Mouse (Mus musculus) c-Kit-positive CD71-positive TER-119-positive erythroid progenitor cells, embryonic 14.5 days (primary cell): ENCODE data around the gene Ap4s1.
"Not testable (repeated sequence)": the region's sequence is repeated elsewhere in the genome, so short reads cannot be mapped to it uniquely, and the experiment has no call there.

ENCODE experiments used
- DNase-seq: peaks from one replicate; pipeline ENCODE4 v3.0.0-alpha.2; 2013; ENCODE audit warnings: low spot score

Gene Ap4s1

DNA sequence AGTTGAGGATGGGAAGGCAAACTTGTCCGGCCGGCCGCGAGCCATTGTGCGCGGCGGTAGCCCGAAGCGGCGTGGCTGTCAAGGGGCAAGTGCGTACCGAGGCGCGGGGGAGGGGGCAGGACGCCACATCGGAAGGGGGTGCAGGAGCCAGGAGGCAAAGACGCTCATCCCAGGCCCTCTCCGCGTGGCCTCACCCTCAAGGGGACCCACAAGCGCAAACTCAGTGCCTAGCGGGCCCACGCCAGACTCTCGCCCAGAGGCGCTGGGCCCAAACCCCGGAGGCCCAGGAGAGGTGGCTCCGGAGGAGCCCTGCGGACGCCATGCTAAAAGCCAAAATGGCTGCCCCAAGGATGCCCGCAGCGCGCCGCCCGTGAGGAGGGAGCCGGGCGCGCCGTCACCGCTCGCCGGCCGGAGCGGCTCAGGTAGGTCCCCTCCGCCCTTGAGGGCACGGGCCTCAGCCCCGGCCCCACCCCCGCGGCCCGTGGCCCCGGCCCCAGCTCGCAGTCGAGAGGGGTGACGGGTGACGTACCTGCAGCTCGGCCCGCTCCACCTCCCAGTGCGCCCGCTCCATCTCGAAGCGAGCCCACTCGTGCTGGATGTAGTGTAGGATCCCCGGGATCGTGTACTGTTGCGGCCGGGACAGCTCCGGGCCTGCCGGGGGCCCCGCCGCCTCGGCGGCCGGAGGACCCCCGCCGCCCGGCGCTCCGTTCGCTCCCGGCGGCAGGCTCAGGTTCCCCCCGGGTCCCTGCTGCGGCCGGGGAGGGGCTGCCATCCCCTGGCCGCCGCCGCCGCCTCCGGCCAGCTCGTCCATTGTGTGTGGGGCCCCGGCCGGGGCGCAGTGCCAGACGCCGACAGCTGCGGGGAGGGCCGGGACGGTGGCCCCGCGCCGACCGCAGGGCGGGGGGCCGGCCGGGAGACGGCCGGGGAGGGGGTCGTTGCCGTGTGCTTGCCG is at the start of gene Ap4s1:
Ap4s1 (plus strand) TSS at position 141 of the 952 bp plus-strand sequence.
- peak; percentile 64 for DNase-seq

DNA sequence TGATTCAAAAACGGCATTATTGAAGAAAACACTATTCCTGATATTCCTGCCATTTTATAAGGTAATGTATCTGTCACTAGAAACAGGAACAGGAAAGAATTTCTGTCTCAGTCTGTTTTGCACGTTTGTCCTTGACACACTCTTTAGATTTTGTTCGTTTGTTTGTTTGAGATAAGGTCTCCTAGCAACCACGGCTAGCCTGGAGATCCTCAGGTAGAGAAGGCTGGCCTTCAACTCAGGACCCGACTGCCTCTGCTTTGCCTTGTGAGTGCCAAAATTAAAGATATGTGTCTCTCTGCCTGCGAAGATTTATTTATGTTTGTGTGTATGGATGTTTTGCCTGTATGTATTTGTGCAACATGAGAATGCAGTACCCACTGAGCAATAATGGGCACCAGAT is 49.0 kb upstream of the Ap4s1 start:
- DNase-seq = peak; percentile 66

GRCm38 (mm10) chr12:51649401-51649800 is 41.4 kb upstream of the Ap4s1 start:
- DNase-seq = not testable (repeated sequence)

DNA sequence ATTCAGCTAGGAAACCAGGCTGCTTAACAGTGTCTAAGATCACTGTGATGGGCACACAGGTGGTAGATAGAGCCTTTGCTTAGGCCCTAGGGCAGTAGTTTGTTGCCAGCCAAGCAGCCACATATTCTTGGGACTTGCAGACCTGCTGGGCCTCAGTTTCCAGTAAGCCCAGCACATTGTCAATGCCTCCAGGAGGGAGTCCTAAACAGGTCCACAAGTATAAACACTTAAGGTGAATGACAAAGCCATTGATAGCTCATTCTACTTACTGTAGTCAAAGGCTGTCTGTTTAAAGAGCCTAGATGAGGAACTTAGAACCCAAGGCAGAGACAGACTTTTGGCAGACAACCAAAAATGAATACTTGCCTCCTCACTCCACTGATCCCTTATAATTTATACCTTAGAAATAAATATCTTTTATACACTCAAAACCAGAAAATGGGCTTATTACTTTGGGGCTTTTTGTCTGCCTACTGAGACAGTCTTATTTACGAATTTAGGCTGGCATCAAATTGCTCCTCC is 34.8 kb upstream of the Ap4s1 start:
- DNase-seq = no peak

GRCm38 (mm10) chr12:51663011-51663410 is 27.8 kb upstream of the Ap4s1 start:
- no peak for DNase-seq

DNA sequence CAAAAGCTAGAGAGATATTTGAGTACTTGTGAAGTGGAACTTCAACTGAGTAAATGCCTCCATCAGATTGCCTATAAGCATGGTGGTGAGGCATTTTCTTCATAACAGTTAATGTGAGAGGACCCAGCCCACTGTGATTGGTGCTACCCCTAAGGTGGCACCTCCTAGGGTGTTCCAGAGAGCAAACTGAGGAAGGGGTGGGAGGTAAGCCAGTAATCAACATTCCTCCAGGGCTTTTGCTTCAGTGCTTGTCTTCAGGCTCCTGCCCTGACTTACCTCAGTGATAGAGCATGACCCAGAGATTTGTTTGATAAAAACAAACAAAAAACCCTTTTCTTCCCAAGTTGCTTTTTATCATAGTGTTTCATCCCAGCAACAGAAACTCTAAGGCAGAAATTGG is 26.9 kb upstream of the Ap4s1 start:
- no peak for DNase-seq

DNA sequence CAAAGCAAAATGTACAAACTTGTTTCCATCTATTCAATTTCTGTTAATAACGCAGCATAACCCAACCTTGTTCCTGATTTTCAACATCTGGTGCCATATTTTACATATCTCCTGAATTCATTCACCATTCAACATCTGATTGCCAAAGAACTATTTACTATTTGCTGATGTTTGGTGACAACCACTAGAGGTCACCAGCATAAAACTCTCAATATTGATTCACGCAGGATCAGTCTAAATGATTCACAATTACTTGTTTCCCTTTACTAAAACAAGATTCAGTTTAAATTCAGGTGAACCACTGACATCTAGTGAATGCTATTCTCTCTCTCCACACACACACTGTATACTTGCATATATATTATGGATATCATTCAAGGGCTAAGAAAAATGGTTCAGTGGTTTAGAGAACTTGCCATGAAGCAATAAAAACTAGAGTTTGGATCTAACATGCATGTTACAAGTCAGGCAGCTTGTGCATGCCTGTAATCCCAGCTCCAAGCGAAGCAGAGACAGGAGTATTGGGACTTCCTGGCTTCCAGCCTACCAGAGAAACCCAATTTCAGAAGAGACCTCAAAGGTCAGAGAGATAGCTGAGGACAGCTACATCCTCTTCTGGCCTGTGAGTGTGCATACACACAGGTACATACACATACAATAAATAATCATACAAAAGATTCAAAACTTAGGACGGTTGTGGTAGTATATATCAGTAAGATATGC is 24.0 kb upstream of the Ap4s1 start:
- no peak for DNase-seq

GRCm38 (mm10) chr12:51671231-51671891 is 19.5 kb upstream of the Ap4s1 start:
- DNase-seq = no peak

DNA sequence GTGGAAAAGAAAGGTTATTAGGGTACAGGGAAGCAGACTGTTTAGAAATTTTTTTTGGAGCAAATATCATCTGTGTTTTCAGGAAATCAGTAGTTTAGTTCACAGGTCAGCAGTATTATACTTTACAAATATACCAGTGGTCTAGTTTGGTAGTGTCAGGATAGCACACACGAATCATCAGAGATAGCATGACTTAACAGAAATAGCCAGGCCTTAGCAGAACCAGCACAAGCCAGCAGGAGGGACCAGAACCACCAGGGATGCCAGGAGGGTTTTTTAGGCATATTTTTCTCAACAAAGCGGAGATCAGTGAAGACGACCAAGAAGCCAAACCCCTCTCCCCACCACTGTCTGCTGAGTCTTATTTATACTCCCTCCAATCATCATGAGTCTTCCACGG is 17.6 kb upstream of the Ap4s1 start:
- DNase-seq = no peak

GRCm38 (mm10) chr12:51676442-51676841 is 14.4 kb upstream of the Ap4s1 start:
- DNase-seq = no peak

DNA sequence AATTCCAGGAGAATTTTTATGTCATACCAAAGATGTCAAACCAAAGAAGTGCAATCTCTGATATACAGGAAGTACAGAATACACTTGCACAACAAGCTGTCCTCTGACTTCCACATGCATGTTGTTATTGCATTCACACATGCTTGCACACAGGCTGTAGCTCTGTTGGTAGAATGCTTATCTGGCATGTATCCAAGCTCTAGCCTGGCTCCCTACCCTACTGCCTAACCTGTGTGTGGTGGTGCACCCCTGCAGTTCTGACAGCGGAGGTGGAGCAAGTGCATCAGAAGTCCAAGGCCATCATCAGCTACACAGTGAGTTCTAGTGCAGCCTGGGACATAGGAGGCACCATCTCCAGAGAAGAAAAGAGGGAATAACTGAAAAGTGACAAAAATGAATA is 12.0 kb upstream of the Ap4s1 start:
- DNase-seq = no peak

DNA sequence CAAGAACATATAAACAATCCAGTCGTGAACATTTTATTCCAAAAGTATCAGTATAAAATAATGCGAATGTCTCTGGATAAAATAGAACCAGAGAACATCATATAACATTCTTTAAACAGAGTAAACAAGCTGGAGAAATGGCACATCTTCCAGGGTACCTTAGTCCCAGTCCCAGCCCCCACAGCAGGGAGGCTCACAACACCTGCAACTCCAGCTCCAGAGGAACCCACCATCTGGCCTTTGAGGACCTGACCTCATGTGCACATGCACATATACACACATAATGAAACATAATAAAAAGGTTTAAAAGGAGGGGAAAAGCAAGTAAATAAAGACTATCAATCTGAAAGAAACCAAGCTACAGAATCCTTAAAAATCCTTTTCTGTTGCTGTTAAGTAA is 2.3 kb upstream of the Ap4s1 start:
- no peak for DNase-seq

DNA sequence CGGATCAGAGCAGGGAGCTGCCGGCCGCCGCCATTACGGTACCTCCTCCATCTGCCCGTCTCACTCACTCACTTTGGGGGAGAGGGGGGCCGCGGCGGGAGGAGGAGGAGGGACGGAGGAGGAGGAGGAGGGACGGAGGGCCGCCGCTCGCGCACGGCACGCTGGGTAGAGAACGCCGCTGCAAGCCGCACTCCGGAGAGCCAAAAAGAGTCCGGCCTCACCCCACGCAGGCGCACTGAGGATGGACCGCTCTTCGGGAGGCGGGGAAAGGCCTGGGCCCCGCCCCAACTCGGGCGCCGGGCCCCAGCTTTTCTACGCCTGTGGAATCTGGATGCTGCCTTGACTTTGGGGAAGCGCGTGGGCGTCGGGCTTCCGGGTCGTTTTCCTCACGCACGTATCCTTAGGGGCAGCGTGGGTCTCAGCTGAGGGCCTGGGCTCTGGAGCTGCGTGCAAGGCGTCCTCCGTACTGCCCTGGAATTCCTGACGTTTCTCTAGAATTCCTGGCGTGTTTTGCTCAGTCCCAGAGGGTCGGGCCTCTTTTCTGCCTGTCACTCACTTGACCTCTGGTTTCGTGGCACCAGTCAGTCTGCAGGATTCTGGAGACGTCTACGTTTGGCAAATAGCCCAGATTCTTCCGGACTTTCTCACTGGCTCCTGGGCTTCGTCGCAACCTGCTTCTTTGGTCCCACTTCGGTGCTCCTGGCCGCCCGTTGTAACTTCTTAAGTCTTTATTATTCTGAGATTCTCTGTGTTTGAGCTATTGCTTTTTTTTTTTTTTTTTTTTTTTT is 1.2 kb downstream of the Ap4s1 start, which contains the start of gene Strn3:
Strn3 (minus strand) TSS at position 53 of the 788 bp plus-strand sequence.
- peak; percentile 97 for DNase-seq

DNA sequence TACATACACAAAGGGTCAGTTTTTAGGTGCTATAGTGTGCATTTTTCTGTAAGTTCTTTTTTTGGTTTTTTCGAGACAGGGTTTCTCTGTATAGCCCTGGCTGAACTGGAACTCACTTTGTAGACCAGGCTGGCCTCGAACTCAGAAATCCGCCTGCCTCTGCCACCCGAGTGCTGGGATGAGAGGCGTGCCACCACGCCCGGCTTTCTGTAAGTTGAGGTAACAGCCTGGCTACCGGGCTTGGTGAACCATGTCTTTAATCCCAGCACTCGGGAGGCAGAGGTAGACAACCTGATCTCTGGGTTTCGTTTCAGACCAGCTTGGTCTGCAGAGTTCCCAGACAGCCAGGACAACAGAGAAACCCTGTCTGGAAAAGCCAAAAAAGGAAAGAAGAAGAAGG is 2.0 kb downstream of the Ap4s1 start:
- not testable (repeated sequence) for DNase-seq

- no peak for DNase-seq
These were observed 2.6 kb downstream of the Ap4s1 start for GRCm38 (mm10) chr12:51693419-51693818.

DNA sequence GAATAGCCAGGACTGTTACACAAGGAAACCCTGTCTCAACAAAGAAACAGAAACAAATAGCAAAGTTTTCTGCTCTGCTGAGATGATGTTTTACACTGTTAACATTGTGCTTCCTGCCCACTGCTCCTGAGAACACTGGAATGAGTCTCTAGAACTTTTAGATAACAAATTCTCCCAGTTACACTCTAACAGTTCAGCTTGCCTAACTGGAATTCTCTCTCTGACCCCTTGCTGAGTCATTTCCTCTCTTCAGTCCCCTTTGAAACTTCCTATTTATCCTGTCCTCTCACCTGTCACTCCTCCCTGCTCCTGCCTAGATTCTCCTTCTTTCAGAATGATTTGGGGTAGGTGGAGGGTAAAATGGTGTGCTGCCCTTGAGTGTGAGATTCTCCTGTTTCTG is 3.3 kb downstream of the Ap4s1 start:
- DNase-seq = no peak

DNA sequence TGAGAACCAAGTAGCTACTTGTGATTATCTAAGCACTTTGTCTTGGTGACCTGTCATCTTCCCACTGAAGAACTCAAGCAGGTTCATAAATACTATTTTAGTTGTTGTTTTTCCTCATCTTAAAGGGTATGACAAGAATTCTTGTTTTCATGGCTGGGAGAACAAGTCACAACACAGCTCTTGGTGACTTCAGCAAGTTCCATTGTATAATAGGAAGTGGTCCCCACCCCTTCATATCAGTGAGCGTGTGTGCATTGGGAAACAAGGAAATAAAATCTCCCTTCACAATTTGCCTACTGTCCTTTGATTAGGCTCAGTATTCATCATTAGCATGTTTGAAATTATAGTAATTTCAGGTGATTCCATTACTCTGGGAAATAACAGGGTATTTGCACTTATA is 4.1 kb downstream of the Ap4s1 start:
- no peak for DNase-seq

DNA sequence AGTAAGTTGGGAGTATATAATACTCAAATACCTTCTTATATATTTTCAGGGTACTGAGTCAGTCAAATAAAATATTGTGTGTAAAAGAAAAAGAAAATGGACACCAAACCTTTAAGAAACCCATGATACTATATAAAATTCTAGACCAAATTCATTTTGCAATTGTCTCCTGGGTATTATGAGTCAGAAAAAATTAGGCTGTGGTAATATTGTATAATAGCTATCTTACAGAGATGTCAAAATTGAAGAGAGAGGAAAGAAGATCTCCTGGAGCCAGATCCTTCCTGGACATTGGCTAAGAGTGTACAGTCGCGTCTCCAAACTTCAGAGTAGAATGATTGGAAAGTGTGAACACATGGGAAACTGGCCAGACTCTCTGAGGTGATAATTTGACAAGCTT is 5.3 kb downstream of the Ap4s1 start:
- no peak for DNase-seq

GRCm38 (mm10) chr12:51699623-51700393 is 9.0 kb downstream of the Ap4s1 start:
- peak; percentile 84 for DNase-seq

DNA sequence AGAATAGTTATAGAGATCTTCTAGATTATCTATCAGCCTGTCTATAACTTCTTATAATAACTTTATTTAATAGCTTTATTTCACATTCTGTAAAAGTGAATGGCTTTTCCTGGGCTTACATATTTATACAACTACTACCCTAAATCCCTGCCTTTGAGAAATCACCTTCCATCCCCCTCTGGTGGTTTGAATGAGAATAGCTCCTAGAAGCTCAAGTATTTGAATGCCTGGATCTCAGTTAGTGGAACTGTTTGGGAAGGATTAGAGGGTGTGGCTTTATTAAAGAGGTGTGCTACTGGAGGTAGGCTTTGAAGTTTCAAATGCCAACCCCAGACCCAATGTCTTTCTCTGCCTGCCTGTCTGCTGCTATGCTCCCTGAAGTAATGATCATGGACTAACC is 10.9 kb downstream of the Ap4s1 start:
- DNase-seq = no peak

DNA sequence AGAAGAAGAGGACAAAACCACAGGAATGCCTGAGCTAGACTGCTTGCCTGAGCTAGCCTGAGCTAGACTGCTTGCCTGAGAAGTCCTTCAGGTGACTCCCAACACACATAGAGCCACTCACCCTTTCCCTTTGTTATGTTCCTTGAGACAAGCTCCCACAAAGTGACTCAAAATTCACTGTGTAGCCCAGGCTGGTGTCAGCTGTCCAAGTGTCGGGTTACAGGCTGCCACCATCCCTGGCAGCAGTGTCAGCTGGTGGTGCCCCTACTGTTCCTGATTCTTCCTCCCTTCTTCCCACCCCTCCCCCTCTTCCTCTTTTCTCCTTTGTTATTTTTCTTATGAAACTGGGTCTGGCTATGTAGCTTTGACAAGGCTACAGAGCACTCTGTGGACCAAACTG is 13.0 kb downstream of the Ap4s1 start:
- no peak for DNase-seq
